Mouse (Mus musculus) ovary, adult 18-20 months (tissue): ENCODE measurements at regions not wholly inside any gene's neighbourhood (a gene's known extent, or its start where the extent isn't known, plus 50 kb on each side); places are given as distances from the start of the nearest gene placed in this dataset.

Source experiments
- DNase-seq: peaks from one replicate; pipeline ENCODE4 v3.0.0; 2022; ENCODE audit warnings: low spot score, mixed read lengths

GRCm38 (mm10) chr13:60427077-60427476, 174.7 kb upstream of the Dapk1 start:
- no peak for DNase-seq

GRCm38 (mm10) chr13:60427755-60428385, 173.9 kb upstream of the Dapk1 start:
- DNase-seq, result no peak

GRCm38 (mm10) chr13:60429148-60429547, 172.6 kb upstream of the Dapk1 start:
- no peak for DNase-seq

DNA sequence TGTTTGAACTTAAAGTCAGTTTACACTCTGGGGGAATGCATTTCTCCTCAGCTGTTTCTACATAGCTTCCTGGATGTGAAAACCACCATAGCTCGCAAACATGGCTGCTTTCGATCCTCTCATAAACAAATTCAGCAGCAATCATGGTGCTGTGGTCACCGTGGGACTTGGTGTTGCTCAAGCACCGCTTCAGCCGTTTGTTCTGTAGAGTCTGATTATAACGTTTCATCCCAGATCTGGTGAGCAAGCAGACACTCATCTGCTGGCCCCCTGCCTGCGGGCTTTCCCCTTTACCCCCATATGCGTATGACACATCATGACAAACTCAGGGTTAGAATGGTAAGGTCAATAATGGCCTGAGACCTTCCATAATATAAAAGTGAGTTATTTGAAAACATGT, 170.3 kb upstream of the Dapk1 start:
- DNase-seq, result no peak

- no peak for DNase-seq
These were observed 167.2 kb upstream of the Dapk1 start for GRCm38 (mm10) chr13:60434221-60435210.

DNA sequence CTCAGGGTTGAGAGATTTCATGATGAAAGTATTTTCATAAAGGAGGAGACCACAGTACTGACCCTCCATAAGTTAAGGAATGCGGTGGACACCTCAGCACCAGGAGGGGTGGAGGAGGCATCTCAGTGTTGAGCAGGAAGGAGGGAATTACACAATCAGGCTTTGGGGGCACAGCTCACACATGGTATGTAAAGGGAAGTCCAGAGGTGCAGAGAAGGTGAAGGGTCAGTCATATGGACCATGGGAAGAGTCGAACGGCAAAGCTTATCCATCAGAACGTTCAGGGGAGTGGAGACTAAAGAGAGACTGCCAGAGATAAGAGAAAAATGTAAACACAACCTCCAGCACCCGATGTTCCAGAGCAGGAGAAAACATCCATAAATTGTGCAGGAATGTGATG, 166.4 kb upstream of the Dapk1 start:
- no peak for DNase-seq

GRCm38 (mm10) chr13:60438177-60438576, 163.6 kb upstream of the Dapk1 start:
- DNase-seq, result no peak

GRCm38 (mm10) chr13:60440586-60440985, 161.2 kb upstream of the Dapk1 start:
- DNase-seq, result no peak

DNA sequence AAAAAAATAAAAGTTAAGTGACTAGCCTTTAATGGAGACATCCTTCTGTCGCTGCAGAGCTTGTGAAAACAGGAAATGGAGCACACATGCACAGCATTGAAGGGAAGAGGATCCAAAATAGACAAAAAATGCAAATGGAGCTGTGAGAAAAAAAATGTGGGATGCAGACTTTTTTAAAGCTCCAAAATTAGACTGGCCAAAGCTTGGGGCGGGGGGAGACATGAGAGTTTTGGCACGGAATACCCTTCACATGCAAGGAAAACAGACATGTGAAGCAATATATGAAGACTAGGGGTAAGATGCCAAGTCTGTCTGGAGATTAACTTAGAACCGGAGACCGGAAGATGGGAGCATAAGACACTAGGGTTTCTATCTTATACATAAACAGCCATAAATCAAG, 156.6 kb upstream of the Dapk1 start:
- no peak for DNase-seq

DNA sequence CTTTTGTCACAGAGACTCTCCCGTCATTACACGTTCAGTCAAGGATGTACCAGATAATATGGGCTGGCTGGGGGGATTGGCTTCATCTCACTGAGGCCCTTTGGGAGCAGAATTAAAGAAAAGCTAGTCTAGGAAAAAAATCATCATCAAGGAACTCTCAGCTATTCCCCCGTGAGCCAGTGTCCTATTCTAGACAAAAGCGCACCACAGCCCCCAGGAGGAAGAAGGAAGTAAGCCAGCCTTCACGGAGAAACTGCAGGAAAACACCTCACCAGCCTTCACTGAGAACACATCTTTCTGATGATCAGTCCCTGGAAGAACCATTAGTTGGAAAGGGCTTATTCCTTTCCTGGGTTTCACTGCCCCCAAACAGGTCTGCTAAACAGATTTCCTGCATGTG, 154.8 kb upstream of the Dapk1 start:
- DNase-seq, result no peak

- peak; percentile 65 for DNase-seq
These were observed 150.8 kb upstream of the Dapk1 start for GRCm38 (mm10) chr13:60450721-60451506.

DNA sequence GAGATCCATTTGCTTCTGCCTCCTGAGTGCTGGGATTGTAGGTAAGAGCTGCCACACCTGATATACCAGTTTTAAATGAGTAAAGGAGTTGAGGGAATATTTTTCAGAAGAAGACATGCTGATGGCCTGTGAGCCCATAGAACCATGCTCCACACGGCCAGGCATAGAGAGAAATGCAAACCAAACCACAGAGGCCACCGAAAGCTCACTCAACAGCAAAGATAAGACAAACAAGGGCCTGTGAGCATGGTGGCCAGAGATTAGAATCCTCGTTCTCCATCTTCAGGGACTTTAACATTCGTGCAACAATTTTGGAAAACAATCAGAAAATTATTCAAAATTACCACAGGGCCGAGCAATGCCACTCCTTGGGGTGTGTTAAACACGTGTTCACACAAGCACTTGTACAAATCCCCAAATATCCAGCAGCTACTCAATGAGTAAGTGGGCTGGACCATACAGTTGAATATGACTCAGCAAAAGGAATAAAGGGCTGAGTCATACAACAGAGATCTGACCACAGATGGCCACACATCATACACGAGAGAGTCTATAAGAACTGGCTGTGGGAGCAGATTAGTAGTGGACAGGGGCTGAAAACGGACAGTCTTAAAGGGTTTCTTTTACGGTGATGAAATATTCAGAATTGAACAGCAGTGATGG, 147.8 kb upstream of the Dapk1 start:
- DNase-seq, result no peak

GRCm38 (mm10) chr13:60455033-60455619, 146.6 kb upstream of the Dapk1 start:
- peak; percentile 62 for DNase-seq

GRCm38 (mm10) chr13:60455863-60456551, 145.7 kb upstream of the Dapk1 start:
- no peak for DNase-seq

- no peak for DNase-seq
These were observed 144.5 kb upstream of the Dapk1 start for GRCm38 (mm10) chr13:60457277-60457676.

DNA sequence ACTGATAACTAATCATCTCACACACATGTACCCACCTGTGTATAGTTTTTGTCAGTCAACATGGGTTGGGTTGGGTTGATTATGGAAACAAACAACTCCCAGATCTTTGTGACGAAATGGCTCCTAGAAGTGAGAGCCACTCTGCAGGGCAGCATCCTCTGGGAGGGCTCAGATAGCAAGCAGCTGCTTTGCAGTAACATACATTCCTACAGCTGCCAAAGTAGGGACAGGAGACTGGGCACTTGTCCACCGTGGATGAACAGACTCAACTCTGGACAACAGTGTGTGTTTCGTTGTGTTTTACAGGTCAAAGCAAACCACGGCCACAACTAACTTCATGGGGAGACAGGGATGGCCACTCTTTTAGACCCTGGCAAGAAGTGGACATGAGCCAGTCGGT, 142.7 kb upstream of the Dapk1 start:
- no peak for DNase-seq

- no peak for DNase-seq
These were observed 135.0 kb upstream of the Dapk1 start for GRCm38 (mm10) chr13:60466553-60467313.

DNA sequence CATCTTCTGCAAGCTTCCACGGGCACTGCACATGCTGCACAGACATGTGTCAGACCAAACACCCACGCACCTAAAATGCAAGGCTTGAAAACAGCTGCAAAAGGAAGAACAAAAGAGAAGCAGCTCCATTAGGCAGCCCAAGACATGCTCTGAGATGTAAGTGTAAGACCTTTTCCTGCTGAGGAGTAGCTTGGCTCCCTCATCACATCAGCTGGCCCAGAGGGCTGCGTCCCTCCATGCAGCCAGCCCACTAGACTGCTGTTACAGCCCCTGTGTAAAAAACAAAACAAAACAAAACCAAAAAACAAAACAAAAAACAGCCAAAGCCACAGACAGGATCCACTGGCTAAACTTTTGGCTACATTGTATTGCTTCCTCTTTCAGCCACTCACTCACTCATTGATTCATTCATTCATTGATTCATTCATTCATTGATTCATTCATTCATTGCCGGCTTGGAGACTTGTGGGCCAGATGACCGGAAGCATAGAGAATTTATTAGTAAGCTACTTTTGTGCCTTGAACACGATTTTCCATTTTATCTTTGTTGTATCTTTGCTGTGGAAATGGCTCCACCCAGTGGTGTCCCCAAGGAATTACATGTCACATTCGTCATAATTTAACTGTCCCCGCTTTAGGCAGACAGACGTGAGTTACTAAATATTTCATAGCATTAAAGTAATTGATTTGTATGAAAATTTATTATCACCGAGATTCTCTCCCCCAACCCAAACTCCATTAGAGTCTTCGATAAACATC, 133.7 kb upstream of the Dapk1 start:
- DNase-seq, result no peak
